18 mouse cellular contexts compared by ENCODE assay signal in genomic region chr2:94336336-94336735, GRCm38 (mm10).
DNase-seq lines count a peak whose midpoint lies in the region; ATAC-seq and TF ChIP-seq lines count a peak whose summit lies in the region.
"Had no signal": no experiment of that assay in that cellular context is flagged by ENCODE, and none has a peak within 500 bp of the region (broad histone marks: within the 10 kb centered on the region; RNA-seq: fewer than 3 reads in every experiment).

No protein-coding gene starts in this region.

- no peaks in the 10 kb centered on the region for H3K9me3 ChIP-seq in forebrain, embryonic 15.5 days
- H3K9me3 ChIP-seq in forebrain, embryonic 12.5 days: no peaks in the 10 kb centered on the region
- no peaks in the 10 kb centered on the region for H3K9me3 ChIP-seq in midbrain, embryonic 15.5 days
- H3K9me3 ChIP-seq in intestine, postnatal 0 days (ENCODE audit: control insufficient read depth): no peaks in the 10 kb centered on the region
- H3K9me3 ChIP-seq: embryonic facial prominence, embryonic 15.5 days; hindbrain, embryonic 13.5 days; intestine, embryonic 15.5 days; liver, embryonic 12.5 days; megakaryocyte, embryonic 14.5 days; neural tube, embryonic 12.5 days had no signal

- no peak overlapping the region for H3K4me3 ChIP-seq in forebrain, embryonic 15.5 days
- H3K4me3 ChIP-seq in forebrain, embryonic 12.5 days (replicated peaks): no peak overlapping the region
- H3K4me3 ChIP-seq in layer of hippocampus, adult 2 months: no peak overlapping the region
- no peak overlapping the region for H3K4me3 ChIP-seq in midbrain, embryonic 15.5 days
- no peak overlapping the region for H3K4me3 ChIP-seq in intestine, postnatal 0 days (ENCODE audit: low read depth, low read length)
- H3K4me3 ChIP-seq: embryonic facial prominence, embryonic 15.5 days; heart, adult 2 months; hindbrain, embryonic 13.5 days; intestine, embryonic 15.5 days; liver, embryonic 12.5 days; megakaryocyte, embryonic 14.5 days; neural tube, embryonic 12.5 days had no signal

- peak; percentile 67 for ATAC-seq in forebrain, embryonic 15.5 days (replicated peaks)
- no peak for ATAC-seq in forebrain, embryonic 12.5 days (ENCODE audit: low FRiP score)
- ATAC-seq in midbrain, embryonic 15.5 days (replicated peaks): no peak
- no peak for ATAC-seq in intestine, postnatal 0 days
- ATAC-seq: intestine, embryonic 15.5 days; liver, embryonic 12.5 days had no signal

- no peak overlapping the region for H3K4me2 ChIP-seq in forebrain, embryonic 15.5 days (replicated peaks)
- no peak overlapping the region for H3K4me2 ChIP-seq in forebrain, embryonic 12.5 days
- H3K4me2 ChIP-seq in midbrain, embryonic 15.5 days: no peak overlapping the region
- H3K4me2 ChIP-seq in intestine, postnatal 0 days (replicated peaks; ENCODE audit: low read depth): no peak overlapping the region
- H3K4me2 ChIP-seq: embryonic facial prominence, embryonic 15.5 days; hindbrain, embryonic 13.5 days; intestine, embryonic 15.5 days; liver, embryonic 12.5 days; neural tube, embryonic 12.5 days had no signal

- no peak overlapping the region for H3K27ac ChIP-seq in forebrain, embryonic 15.5 days (replicated peaks)
- H3K27ac ChIP-seq in forebrain, embryonic 12.5 days: no peak overlapping the region
- no peak overlapping the region for H3K27ac ChIP-seq in layer of hippocampus, adult 2 months
- no peak overlapping the region for H3K27ac ChIP-seq in midbrain, embryonic 15.5 days
- H3K27ac ChIP-seq in intestine, postnatal 0 days (ENCODE audit: low read depth, low read length): no peak overlapping the region
- H3K27ac ChIP-seq: embryonic facial prominence, embryonic 15.5 days; heart, adult 2 months; hindbrain, embryonic 13.5 days; intestine, embryonic 15.5 days; liver, embryonic 12.5 days; neural tube, embryonic 12.5 days had no signal

- WGBS in forebrain, embryonic 15.5 days: 68% methylated on average over 9 of the region's 9 CpGs
- WGBS in forebrain, embryonic 12.5 days: 94% methylated on average over 9 of the region's 9 CpGs
- WGBS in midbrain, embryonic 15.5 days: 94% methylated on average over 9 of the region's 9 CpGs
- WGBS in intestine, postnatal 0 days: 96% methylated on average over 9 of the region's 9 CpGs

- peaks cover 18% of the 10 kb centered on the region for H3K4me1 ChIP-seq in forebrain, embryonic 15.5 days
- no peaks in the 10 kb centered on the region for H3K4me1 ChIP-seq in forebrain, embryonic 12.5 days
- H3K4me1 ChIP-seq in midbrain, embryonic 15.5 days: no peaks in the 10 kb centered on the region
- no peaks in the 10 kb centered on the region for H3K4me1 ChIP-seq in intestine, postnatal 0 days (replicated peaks; ENCODE audit: control insufficient read depth, insufficient read depth, low read length)
- H3K4me1 ChIP-seq: embryonic facial prominence, embryonic 15.5 days; hindbrain, embryonic 13.5 days; intestine, embryonic 15.5 days; liver, embryonic 12.5 days; neural tube, embryonic 12.5 days had no signal

- no peak overlapping the region for H3K9ac ChIP-seq in forebrain, embryonic 15.5 days (replicated peaks)
- H3K9ac ChIP-seq in forebrain, embryonic 12.5 days: no peak overlapping the region
- no peak overlapping the region for H3K9ac ChIP-seq in midbrain, embryonic 15.5 days
- no peak overlapping the region for H3K9ac ChIP-seq in intestine, postnatal 0 days (ENCODE audit: low read depth, low read length)
- H3K9ac ChIP-seq: embryonic facial prominence, embryonic 15.5 days; hindbrain, embryonic 13.5 days; intestine, embryonic 15.5 days; liver, embryonic 12.5 days; neural tube, embryonic 12.5 days had no signal

- intact Hi-C loops in left cerebral cortex, postnatal 25 days (cut with DNase I): no loop called here

- H3K27me3 ChIP-seq in forebrain, embryonic 15.5 days: no peaks in the 10 kb centered on the region
- no peaks in the 10 kb centered on the region for H3K27me3 ChIP-seq in forebrain, embryonic 12.5 days
- H3K27me3 ChIP-seq in midbrain, embryonic 15.5 days (replicated peaks): no peaks in the 10 kb centered on the region
- no peaks in the 10 kb centered on the region for H3K27me3 ChIP-seq in intestine, postnatal 0 days (replicated peaks; ENCODE audit: control insufficient read depth, insufficient read depth, low read length)
- H3K27me3 ChIP-seq: embryonic facial prominence, embryonic 15.5 days; hindbrain, embryonic 13.5 days; intestine, embryonic 15.5 days; liver, embryonic 12.5 days; megakaryocyte, embryonic 14.5 days; neural tube, embryonic 12.5 days had no signal

- DNase-seq in layer of hippocampus, adult 2 months (ENCODE audit: low spot score in 2 of 2): peak; percentile 73 to 84
- DNase-seq in left cerebral cortex, postnatal 25 days (ENCODE audit: low spot score in 2 of 2): peak; percentile 68 to 95
- DNase-seq in telencephalon, adult 2 months (ENCODE audit: low read depth, low spot score): peak; percentile 89
- no peak for DNase-seq in spleen, postnatal 4 days (ENCODE audit: low spot score in 2 of 2)
- DNase-seq: adrenal gland, postnatal 36 days; cerebellum, adult 11 months; heart, adult 2 months; kidney, postnatal 10 days had no signal

- no peak for TF ChIP-seq CTCF in layer of hippocampus, adult 2 months (conservative IDR thresholded peaks at IDR 0.05)
- TF ChIP-seq CTCF in intestine, postnatal 0 days (IDR thresholded peaks at IDR 0.05; ENCODE audit: low read depth): no peak

- peaks cover 27% of the 10 kb centered on the region for H3K36me3 ChIP-seq in forebrain, embryonic 15.5 days
- H3K36me3 ChIP-seq in forebrain, embryonic 12.5 days (replicated peaks): peaks cover 35% of the 10 kb centered on the region
- H3K36me3 ChIP-seq in midbrain, embryonic 15.5 days (replicated peaks): peaks cover 12% of the 10 kb centered on the region; the same call in 1 of the 2 replicates
- peaks cover 51% of the 10 kb centered on the region for H3K36me3 ChIP-seq in intestine, postnatal 0 days (ENCODE audit: control insufficient read depth, insufficient read depth)

Comparison
In these comparisons a context has a peak if more than half of its experiments do, and no peak if none do; other contexts are left out.
1. DNase-seq: peak in layer of hippocampus, adult 2 months (2 of 2), left cerebral cortex, postnatal 25 days (2 of 2) and telencephalon, adult 2 months (single experiment); none in spleen, postnatal 4 days (0 of 2).